Mouse (Mus musculus) spleen, postnatal 4 days (tissue): Measurements from ENCODE around the gene Erg.

Experiments
- DNase-seq, 2 experiments: peaks; one replicate each; pipeline ENCODE4 v3.0.0; 2022; ENCODE audit warnings: low spot score in 2 of 2

The Erg gene

DNA sequence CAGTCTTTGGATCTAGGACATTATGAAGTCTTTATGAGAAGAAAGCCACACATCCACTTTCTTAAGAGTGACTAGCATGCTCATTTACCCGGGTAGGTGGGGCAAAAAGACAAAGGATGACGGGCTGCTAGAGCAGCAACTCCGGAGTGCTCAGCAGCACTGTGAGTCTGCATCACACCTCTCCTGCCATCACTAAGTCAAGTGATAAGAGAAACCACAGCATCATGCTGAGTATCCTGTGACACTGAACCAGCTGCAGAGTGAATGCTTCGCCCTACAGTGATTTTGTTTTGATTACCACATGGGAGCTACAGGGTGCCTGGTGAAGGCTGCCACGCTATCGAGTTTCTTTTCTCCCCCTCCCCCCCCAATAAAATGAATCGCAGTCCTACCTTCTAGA is 145.2 kb downstream of the Erg start:
- DNase-seq: no peak

DNA sequence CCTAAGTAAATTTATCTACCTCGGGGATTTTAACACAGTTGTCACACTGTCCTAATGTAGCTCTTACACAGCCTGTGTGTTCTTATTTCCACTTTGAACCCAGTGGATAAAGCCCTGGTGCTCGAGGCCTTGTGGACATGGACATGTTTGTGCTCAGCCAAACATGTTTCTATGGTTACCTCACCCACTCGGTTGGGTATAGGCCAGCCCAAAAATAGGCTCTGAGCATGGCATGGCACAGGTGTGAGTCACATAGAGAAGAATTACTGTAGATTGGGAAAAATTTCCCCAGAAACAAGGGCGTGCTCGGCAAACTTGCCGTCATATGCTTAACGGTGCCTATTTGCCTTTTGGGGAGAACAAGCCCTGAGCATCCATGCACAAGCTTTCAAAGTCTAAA is 146.1 kb downstream of the Erg start:
- DNase-seq: no peak

DNA sequence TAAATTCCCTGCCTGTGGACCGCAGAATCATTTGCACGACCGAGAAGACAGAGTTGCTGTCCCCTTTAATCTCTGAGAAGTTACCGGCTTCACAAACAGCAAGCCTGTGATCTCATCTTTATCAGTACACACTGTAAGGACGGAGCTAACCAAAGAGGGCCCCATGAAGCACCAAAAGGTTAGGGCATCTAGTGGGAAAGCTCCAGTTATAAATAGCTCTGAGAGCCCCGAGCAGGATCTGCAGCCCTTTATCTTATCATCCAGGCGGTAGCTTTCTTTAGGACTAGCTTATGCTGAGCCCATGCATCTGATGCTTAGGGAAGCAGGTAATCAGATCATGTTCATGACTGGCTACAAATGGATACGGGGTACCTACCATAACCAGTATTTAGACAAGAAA is 146.6 kb downstream of the Erg start:
- no peak for DNase-seq

DNA sequence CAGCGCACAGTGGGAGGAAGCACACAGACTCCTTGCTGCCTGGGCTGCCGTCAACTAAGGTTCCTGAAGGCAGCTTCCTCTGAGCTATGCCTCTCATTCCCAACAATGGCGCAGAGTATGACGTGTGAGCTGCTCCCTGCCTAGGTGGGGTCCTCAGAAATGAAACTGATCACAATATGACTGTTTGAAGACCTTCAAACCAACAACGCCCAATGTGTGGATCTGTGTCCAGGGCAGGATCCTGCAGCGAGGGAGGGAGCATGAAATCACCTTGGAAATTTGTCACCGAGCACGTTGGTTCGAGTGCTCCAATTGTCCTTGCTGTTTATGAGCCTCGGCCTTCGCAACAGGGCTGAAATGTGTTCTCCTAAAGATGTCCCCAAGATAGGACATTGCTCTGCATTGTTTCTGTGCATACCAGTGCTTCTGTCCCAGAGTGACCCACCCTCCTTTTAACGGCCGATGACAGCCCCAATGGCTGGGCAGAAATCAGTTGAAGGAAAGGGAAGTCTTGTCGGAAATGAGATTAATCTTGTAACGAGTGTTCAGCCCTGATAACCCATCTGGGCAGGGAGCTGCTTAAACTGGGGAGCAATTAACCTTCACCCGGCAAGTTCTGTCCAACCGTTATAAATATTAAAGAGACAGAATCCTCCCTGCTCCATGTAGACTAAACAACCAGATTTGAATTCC is 147.4 kb downstream of the Erg start:
- DNase-seq: peak in 1 of 2 experiments; percentile 17

DNA sequence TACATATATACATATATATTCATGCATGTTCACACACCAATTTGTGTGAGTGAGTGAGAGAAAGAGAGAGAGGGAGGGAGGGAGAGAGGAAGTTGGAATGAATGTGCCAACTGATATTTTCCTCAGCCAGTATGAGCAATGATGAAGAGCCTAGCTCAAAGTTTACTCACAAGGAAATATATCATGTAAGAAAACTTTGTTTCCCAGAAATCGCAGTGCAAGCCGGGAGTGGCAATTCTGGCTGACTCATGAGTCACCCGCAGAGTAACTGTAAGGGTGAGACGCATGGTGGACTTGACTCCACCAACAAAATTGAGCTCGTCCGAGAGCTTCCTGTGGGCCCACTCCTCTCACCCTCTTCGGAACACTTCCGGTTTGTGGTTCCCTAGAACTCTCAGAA is 149.8 kb downstream of the Erg start:
- DNase-seq: no peak

DNA sequence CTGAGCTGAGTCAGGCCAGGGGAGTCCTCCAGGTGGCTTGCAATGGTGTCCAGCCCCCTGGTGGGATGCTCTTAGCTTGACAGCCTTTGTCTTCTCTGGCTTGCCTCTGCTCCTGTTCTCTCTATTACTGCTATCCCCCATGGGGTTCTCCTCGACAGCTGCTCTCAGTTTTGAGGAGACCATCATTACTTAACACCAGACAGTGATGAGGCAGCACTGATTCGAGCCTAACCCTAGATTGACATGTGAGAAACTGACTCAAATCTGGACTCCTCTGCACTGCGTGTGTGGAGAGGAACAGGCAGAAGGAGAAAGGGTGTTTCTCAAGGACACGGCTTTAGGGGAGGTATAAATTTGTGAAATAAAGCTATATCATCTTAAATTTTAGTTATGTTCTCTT is 150.3 kb downstream of the Erg start:
- DNase-seq: no peak

DNA sequence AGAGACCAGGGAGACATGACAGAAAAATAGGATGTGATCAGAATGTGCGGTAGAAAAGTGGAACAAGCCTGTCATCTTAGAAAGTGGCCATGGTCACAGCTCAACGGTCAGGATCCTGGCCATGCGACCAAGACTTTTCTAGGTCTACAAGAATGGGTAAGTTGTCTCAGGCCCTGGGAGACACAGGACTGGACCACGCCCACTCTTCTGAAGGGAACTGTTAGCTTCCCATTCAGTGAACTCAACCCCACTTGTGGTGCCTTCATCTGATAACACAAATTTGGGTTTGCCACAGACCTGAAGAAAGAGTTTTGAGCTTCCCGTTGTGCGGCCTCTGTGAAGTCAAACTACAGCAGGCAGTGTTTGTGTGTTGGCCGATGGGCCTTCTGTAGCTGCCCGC is 152.0 kb downstream of the Erg start:
- no peak for DNase-seq

DNA sequence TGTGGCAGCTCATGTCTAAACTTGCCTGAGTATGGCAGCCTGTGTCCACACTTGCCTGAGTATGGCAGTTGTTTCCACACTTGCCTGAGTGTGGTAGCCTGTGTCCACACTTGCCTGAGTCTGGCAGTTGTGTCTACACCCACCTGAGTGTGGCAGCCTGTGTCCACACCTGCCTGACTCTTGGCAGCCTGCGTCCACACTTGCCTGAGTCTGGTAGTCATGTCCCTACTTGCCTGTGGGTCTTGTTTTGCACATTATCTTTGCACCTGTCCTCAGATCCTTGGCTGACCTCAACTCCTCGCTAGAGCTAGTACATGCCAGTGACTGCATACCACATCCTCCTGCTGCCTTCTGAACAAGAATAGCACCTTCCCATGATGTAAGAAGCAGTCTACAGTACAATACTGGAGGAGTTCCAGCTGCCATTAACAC is 153.8 kb downstream of the Erg start:
- no peak for DNase-seq

DNA sequence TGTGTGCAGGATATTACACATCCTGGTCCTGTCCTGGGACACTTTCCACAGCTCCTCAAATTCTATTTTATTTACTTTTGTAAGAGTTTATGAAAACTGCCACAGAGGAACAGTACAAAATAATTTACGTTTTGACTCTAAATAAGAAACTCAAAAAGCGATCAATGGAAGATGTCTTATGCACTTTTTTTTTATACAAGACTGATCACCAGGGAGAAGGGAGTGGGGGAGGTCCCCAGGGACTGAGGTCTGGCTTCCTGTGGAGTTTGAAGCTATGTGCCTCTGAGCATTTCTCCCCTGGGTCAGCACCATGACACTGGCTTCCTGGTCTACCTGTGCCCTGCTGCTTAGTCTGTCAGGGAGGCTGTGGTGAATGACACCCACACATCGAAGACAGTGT is 156.5 kb downstream of the Erg start:
- DNase-seq: no peak

DNA sequence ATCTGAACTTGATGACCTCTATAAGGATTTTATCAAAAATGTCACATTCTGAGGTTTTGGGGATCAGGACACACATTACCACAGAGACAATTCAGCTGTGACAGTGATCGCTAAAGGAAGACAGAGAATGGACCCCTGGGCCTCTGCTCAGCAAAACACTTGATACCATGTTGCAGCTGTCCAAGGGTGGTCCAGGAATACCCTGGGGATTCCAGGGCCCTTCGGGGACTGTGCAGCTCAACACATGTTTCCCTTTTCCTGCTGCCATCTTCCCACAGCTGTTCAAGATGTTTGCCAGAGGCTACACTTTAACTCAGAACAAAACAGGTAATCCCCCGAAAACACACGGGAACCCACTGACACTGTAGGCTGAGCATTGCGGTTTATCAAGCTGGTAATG is 158.2 kb downstream of the Erg start:
- no peak for DNase-seq

DNA sequence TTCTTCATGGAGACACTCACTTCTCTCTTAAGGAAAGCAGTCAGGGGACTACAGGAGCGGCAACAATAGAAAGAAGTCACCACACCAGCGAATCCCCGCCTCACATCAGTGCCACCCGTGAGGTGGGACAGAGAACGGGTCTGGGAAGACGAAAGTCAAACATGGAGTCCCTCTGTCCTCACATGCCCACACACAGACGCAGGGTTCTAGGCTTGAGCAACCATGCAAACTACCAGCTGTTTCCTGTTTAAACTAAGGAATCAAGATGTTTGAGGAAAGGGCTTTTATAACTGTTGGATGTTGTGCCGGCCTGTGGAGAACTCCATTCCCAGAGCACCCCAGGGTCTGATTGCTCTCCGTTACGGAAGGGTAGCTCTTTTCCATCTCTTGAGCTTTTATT is 158.9 kb downstream of the Erg start:
- DNase-seq: no peak

DNA sequence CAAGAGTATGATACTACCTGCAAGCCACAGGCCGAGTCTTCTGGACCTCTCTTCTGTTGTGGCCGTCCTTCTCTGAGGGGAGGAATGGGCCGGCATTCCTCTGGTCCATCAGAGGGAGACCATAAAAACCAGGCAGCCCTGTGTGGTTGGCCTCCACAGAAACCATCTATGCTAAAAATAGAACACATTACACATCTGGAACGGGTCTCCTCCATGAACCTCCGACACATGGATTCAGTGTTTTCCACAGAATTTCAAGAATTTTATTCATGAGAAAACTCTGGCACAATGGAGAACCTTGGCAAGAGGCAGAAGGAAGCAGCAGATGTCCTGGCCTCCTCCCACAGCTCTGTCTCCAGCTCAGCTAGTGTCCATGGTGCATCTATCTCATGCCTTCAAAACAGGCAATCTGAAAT is 163.7 kb downstream of the Erg start:
- DNase-seq: no peak

DNA sequence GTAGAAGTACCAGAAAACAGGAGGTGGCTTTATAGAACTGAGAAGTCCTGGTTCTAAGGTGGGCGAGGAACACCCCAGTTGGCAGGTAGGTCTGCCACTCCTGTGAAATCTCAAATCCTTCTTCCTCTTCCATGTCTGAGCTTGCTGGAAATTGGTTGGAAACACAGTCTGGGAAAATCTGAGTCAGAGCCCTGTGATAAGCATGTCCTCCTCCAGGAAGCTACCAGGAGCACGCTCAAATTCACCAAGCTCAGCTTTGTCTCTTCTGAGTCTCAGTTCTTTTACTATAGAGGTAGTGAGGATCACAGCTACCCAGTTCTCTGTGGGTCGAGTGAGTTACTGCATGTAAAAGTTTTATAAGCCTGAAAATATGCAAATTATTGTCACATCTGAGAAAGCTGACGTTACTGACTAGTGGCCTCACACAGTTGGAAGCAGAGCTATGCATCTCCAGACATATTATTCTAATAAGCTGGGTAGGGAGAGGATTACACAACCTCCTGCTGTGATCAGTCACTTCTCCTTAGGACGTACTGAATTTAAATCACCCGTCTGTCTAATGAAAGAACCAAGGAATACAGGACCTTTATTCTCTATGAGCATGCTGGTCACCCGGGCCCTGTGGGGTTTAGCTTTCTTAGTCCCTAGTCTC is 165.0 kb downstream of the Erg start:
- no peak for DNase-seq

DNA sequence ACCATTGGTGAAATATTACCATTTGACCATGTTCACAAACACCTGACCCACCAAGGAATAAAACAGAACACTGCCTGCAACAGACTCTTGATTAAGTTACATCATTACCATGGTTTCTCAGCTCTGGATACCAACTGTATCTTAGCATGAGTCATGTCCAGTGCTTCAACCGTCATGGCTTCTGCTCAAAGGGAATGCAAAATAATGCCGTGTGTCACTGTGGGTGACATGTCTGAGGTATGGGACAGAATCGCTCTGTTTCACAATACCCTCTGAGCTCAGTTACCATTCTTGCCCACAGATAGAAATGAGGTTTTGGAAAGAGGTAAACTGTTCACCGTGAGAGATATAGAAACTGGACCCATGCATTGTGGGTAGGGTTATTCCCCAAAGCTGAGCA is 170.5 kb downstream of the Erg start:
- DNase-seq: no peak

DNA sequence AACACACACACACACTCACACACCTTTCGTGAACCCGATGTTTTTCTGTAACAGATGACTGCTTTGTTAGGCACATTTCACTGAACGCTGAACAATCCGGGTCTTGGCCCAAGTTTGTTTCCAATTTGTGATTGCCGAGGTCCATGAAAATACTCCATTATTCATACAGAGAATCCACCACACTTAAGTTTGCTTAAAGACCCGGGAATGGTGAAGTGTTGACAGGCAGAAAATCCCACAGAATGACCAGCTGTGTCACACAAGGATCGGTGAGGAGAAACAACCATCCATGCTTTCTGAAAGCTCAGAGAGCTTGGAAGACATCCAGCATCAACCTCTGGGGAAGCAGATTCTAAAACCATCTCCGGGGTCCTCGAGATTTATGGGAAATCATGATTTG is 171.0 kb downstream of the Erg start:
- DNase-seq: no peak

DNA sequence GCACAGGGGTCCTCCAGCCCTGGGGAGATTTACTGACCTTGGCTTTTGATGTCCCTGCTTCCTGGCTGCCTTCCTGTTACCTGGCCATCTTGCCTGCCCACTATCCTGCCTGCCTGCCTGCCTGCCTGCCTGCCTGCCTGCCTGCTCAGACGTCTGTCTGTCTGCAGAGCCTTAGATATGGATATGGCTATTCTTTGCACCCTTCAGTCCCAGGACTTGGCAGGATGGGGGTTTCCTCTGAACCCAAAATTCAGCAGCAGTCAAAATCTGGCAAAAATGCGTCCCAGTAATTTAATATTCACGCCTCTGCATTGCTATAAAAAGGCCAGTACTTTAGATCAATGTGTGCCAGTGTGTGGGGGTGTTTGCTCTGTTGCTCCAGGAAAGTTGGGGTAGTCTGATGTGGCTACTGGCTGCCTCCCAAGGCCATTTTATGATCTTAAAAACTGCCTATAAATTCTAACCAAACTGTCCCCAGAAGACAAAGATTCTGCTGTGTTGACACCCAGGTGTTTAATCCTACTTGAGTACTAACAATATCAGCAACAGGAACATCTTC is 172.9 kb downstream of the Erg start:
- DNase-seq: no peak

DNA sequence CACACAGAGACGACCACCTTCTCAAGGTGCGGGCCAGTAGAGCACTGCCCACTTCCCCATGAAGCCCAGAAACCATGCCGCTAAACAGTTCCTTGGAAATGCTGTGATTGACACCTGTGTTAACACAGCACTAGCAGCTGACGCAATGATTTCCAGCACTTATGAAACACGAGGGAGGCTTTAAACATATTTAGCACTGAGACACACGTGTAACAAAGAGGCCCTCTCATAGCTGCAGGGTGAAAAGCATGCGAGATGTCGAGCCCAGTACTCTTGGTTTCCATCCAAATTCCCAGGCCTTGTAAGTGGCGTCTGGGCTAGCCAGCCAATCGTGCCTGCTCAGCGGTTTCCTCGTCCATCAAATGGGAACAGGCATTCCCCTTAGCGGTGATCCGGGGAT is 178.3 kb downstream of the Erg start:
- DNase-seq: no peak

DNA sequence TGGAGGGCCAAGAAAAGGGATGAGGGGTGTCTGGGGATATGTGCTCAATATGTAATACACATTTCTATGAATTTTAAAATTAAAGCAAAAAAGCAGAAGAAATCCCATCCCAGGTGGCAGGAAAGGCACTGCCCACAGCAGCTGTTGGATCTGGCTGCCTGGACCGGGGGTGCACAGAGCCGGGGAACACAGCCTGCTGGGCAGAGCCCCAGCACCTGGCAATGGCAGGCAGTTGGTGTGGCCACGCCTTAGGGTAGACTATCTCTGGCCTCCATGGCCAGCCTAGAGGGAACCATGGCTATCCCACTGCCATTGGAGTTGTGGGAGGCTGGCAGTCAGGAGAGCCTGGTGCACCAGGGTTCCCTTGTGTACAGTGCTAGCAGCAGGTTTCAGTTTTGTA is 180.9 kb downstream of the Erg start:
- no peak for DNase-seq

DNA sequence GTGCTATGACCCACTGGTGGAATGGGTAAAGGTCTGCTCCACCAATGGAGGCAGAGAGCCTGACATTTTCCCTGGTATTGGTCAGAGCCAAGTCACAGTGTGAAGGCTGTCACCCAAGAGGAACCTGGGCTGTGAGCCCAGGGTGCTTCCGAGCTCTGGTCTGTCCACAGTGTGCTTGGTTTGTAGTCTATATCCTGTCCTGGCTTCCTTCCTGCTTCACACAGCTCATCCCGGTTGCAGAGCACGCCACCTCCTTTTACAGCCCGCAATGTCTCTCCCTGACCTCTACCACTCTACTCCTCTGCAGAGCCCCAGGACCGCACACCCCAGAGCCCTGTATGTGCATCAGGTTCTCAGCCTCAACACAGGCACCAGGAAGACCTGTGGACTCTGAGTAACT is 182.9 kb downstream of the Erg start:
- no peak for DNase-seq

DNA sequence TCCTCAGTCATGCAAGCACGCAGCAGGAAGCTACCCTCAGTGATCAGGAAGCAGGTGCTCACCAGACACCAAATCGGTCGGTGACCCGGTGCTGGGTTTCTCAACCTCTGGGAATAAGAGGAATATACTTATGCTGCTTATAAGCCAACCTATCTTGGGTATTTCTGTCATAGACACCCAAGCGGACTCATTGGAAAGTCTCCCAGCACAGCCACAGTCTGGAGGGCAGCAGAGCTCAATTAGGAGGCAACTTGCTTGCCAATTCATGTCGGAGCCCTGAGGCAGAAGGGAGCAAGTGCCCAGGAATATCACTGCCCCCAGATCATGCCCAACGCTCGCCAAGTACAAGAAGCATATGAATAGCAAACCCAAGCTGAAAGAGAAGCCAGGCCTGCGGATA is 184.5 kb downstream of the Erg start:
- DNase-seq: no peak

DNA sequence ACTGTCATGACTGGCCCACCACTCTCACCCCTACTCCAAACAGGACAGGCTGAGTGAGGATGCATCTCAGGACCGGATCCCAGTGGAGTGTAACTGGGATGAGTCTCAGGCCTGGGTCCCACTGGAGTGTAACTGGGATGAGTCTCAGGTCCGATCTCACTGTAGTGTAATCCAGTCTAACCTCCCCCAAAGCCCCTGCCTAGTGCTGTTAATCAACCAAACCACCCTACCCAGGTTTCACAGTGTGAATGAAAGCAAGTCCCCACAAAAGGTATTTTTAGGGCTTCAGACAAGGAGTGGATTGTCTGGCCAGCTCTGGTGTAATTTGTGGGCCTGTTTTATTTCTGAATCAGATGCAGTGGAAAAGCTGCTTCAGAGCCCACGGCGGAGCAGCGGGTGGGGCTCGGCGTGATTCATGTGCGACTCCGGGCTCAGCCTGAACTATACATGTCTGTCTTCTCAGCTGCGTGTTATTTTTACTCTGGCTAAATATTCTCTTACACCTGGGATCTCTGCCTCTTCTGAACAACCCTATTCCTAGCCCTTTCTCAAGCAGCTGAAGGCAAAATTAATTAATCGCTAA is 187.5 kb downstream of the Erg start:
- DNase-seq: no peak

DNA sequence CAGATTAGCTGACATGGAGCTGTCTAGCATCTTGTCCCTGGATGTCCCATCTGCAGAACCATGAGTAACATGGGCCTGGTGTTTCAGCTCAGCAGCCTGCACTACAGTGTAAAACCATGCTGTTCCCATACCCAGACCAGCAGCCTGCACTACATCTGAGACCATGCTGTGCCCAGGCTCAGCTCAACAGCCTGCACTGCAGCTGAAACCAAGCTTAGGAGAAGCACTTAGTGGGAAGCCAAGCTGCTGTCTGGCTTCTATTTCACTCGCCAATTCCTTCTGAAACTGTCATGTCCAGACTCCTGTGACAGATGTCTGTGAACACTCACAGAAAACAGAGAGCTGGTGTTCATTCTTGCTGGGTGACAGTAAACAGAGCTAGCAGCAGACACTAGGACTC is 195.6 kb downstream of the Erg start:
- DNase-seq: no peak

DNA sequence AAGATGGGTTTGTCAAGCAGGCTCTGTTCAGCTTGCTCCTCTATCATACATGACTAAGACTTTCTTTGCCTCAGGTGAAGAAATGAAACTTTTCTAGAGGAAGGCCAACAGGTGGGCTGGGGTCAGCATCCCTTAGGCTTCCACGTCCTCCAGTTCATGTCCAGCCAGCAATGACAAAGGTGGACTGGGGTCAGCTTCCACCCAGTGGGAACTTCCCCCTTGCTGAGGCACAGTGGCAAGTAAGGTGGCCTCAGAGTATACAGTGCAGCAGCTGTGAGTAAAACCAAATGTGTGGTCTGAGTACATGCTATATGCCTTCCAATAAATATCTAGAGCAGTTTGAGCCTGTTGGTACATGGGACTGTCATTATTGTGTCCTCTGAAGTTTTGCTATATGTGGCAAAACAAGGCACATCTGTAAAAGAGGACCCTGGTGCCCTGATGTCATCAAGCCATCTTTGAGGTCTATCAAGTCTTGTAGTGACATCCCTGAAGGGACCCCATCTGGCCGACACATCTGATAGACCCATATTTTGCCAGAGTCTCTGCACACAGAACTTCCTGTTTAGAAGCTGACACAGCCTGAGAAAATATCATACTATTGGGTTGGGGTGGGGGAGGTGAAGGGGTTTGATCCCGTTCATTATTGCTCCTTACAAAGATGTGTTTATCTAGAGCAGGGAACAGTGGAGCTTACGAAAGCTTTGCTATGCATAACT is 197.4 kb downstream of the Erg start:
- DNase-seq: no peak
